Mouse (Mus musculus): ENCODE results near the gene Aldh1a2. TPM values are rescaled to one million over a fixed set of nuclear protein-coding genes. Genes with fewer than 3 reads are reported as not detected.

Gene Aldh1a2
- total RNA-seq, 1 experiment from 2014 or later: not detected

DNA sequence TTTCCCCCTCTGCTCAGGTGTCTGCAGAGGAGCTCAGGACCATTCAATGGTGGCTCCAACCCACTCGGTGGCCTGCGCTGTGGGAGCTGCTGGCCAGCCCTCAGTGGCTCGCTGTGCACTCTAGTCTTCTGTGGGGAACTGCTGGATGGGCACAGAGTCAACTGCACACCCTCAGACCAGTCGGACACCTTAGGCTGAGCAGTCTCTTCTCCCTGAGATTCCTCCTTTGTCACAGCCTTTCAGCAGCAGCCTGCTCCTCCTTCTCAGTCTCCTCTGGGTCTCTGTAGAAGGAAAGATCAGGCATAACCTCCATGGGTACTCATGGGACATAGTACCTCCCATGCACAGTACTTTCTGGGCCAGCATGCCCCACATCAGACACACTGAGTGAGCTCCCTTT lies 63.2 kb downstream of the Aldh1a2 start:
- ATAC-seq (ENCODE audit: extremely low read depth, insufficient number of reproducible peaks, low FRiP score, poor library complexity, severe bottlenecking): no peak

DNA sequence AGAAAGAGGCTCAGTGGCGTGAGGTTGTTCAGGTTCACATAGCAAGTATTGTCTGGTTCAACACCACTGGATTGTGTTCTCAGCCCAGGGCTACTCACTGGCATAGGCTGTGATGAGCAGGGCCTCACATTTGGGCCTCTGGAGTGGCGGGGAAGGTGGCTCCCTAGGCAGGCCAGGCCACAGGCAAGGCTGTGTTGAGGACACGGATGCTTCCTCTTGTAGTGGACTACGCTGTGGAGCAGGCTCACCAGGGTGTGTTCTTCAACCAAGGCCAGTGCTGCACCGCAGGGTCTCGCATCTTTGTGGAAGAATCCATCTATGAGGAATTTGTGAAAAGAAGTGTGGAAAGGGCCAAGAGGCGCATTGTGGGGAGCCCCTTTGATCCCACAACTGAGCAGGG lies 67.6 kb downstream of the Aldh1a2 start:
- no peak for ATAC-seq (ENCODE audit: extremely low read depth, insufficient number of reproducible peaks, low FRiP score, poor library complexity, severe bottlenecking)

DNA sequence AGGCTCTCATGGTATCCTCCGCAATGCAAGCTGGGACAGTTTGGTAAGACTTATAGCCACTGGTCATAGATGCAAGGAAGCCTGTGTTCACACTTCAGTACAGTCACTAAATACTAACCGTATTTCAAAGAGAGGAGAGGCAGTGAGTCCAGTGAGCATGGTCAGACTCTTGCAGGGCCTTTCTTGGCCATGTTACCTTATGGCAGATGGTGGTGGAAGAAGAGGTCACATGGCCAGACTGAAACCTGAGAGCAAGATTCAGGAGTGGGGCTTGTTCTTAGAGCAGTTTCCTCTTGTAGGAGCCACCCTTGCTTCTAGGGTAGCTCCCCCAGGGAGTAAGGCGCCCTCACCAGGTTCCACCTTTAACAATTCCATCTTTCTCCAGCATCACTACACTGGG lies 69.6 kb downstream of the Aldh1a2 start:
- no peak for ATAC-seq (ENCODE audit: extremely low read depth, insufficient number of reproducible peaks, low FRiP score, poor library complexity, severe bottlenecking)

DNA sequence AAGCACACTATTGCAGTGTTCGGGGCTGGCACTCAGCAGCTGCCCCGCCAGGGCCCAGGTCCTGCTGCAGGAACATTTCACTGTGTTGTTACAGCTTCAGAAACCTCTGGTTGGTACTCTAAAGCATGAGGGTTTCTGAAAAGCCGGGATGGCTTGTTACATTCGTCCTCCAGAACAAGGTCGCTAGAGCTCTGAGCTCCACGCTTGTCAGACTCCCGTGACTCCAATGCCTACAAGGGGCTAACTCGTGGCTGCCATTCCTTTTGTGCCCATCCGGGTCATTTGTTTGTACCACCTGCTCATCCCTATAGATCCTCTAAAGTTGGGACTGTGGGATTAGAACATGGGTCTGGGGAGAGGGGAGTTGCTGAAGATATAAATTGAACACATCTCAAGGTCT lies 70.8 kb downstream of the Aldh1a2 start:
- no peak for ATAC-seq (ENCODE audit: extremely low read depth, insufficient number of reproducible peaks, low FRiP score, poor library complexity, severe bottlenecking)

DNA sequence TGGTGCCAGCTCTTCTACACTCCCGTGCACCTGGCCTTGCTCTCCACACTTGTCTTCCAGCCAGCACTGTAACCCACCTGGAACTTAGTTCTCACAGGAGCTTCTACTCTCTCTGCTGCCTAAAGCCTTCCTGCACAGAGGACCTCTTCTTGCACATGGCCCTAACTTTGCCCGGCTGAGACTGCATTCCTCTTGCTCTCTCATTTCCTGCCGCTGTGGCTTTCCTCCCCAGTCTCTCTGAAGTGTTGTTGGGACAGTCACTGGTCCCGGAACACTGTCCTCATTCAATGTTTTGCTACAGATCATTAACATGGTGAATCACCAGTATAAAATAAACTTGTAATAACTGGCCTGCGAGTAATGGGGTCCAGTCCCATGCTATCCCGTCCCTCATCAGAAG lies 73.1 kb downstream of the Aldh1a2 start:
- ATAC-seq (ENCODE audit: extremely low read depth, insufficient number of reproducible peaks, low FRiP score, poor library complexity, severe bottlenecking): no peak

DNA sequence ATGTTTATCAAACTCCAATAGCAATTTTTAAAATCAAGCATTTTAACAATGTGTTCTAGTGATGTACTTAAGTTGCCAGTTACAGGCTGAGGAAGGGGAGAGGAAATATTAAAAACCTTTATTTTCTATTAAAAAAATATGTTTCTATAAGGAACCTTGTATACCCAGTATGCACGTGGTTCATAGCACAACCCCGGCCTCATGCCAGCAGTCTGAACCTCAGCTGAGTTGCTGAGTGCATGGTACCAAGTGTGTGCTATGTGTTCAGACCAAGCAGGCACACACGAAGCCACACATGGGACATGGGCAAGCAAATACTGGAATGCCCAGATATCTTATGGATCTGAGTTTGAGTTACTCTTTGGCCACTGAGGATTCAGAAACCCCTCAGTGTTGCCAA lies 74.2 kb downstream of the Aldh1a2 start:
- ATAC-seq (ENCODE audit: extremely low read depth, insufficient number of reproducible peaks, low FRiP score, poor library complexity, severe bottlenecking): no peak

DNA sequence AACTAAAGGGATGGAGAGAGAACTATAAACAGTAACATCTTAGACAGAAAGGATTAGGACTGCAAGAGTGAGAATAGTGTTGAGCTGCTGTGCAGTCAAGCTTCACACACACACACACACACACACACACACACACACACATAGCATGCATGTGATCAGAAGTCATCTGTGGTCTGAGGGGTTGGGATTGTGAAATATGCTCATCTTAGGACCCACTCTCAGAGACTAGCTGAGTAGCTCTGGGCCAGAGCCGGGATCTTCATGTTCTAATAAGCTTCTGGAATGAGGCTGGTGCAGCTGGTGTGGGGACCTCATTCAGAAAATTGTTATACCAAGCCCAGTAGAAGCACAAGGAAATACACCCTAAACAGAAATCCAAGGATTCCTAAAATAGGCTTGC lies 75.1 kb downstream of the Aldh1a2 start:
- ATAC-seq (ENCODE audit: extremely low read depth, insufficient number of reproducible peaks, low FRiP score, poor library complexity, severe bottlenecking): no peak

DNA sequence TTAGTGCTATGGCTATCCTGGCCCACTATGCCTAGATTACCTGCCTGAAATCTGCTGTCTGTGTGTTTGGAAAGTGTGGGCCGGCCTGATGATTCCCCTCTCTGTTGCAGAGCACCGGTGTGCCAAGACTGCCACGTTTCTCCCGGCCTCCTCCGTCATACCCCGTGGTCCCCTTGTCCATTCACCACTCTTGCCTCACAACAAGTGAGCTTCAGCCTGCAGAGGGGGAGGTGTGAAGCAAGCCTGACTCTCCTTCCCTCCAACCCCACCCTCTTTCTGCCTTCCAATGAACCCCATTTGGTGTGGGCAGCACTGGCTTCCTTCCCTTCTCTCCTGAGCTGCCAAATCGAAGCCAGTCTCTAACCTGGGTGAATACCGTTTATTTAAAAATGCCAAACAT lies 79.9 kb downstream of the Aldh1a2 start:
- no peak for ATAC-seq (ENCODE audit: extremely low read depth, insufficient number of reproducible peaks, low FRiP score, poor library complexity, severe bottlenecking)

DNA sequence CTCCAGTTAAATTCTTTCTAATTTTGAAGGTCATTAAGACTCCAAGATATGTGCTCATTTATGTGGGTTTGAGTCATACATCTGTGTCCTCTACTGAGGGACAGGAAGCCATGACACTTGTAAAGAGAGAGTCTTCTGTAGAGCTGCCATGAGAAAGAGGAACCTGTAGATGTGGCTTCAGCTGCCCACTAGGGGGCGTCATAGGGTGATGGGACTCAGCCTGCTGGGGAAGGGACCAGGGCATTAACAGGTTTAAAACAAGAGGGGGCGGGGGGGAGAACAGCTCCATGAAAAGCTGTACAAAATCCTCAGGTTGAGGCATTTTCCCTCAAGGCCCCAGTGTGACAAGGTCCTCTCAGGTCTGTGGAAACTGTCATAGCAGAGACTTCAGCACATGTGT lies 88.0 kb downstream of the Aldh1a2 start:
- ATAC-seq (ENCODE audit: extremely low read depth, insufficient number of reproducible peaks, low FRiP score, poor library complexity, severe bottlenecking): no peak

DNA sequence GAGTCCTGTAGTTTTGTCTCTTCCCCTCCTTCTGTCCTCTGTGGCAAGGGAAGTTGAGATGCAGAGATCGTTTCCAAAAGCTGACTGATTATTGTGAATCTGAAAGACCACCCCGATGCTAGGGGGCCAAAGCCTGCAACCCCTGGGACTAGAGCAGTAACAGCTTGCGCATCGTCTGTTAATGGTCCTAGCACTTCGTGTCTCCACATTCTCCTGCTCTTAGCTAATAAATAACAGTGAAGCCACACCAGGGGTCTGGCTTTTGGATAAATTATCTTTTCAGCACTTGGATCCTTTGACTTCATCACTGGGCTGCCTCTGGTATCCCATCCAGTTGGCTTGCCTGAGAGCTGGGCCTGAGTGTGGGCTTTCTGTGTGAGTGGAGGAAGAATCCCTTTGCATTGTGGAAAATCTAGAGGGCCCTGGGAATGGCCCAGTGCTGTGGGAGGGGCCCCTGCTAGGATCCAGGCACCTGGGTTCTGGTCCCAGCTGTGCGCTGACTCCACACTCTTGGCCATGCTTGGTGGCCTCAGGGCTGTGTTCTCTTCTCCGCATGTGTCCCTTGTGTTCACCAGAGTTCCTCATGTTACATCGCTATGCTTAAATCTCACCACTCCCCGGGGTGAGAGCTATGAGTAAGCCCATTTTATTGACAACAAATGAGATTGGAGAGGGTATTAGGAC lies 91.7 kb downstream of the Aldh1a2 start:
- ATAC-seq (ENCODE audit: extremely low read depth, insufficient number of reproducible peaks, low FRiP score, poor library complexity, severe bottlenecking): no peak

DNA sequence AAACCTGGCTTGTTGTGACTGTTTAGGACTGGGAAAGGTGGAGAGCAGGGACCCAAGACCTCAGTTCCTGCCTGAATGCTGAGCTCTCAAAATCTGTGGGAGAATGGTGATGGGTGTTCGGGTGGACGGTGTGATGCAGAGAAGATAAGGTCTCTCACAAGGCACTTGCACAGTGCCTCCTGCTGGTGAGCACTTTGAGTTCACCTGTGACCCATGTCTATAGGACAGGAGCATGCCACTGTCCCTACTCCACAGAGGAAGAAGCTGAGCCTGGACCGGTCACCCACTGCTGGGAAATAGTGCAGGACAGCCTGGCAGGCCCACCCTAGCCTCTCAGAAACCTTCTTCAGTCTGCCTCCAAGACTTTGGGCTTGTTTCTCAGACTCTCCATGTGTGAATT lies 100.4 kb downstream of the Aldh1a2 start:
- no peak for ATAC-seq (ENCODE audit: extremely low read depth, insufficient number of reproducible peaks, low FRiP score, poor library complexity, severe bottlenecking)

DNA sequence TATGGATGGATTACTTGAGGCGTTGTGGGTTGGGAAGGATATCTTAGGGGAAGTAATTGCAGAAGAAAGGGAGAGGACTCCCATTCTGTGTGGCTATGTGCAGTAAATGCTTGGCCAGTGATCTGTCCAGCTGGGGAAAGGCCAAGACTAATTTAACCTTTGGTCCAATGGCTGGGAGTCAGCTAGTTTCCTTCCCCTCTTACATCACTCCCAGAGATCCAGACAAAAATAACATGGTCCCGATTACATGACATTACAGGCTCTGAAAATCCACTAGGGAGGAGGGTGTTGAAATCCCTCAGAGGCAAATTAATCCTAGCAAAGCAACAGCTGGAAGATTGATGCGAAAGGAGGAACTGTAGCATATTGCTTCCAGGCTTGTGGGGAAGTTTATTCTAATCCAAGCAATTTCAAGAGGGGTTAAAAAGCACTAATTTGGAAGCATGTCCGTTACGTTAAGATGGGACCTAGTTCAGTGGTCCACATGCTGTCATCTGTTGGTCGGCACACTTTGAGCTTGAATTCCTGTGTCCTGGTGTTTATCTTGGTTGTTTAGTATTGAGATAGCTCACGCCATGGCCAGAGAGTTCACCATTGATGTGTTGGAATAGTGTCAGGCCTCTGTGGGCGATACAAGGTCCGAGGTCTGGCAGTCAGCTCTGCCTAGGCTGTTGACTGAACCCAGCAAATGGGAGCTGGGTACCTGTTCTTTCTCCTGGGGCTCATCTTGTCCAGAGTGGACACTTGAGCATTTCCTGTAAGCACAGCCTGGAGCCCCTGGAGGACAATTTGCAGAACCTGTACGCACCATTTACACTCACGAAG lies 101.7 kb downstream of the Aldh1a2 start:
- no peak for ATAC-seq (ENCODE audit: extremely low read depth, insufficient number of reproducible peaks, low FRiP score, poor library complexity, severe bottlenecking)

DNA sequence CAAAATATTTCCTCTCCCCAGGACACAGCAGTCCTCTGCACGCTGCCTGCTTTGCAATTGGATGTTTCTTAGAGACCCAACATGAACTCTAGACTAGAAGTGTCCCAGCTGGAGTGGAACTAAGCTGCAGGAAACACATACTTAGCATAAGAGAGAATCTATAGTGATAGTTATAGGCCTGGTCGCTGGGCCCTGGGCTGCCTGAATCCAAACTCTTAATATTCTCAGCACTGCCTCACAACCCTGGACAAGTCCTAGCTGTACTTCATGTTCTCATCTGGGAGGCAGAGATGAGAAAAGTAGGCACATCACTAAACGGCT lies 102.3 kb downstream of the Aldh1a2 start:
- no peak for ATAC-seq (ENCODE audit: extremely low read depth, insufficient number of reproducible peaks, low FRiP score, poor library complexity, severe bottlenecking)

DNA sequence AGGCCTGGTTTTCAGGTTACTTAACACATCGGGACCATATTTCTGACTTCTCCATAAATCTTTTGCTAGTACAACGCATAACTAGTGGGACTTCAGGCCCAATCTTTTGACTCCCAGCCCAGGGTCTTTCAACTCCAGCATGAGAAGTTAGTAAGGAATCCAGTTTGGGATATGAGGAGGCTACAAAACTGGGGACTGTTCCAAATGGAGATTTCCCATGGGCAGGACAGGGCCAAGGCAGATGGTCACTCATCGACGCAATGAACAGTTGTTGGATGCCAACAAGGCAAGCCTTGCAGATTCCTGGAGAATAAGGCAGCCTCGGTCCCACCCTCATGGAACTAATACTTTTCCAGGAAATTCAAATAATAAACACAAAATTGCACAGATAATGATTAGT lies 104.2 kb downstream of the Aldh1a2 start:
- ATAC-seq (ENCODE audit: extremely low read depth, insufficient number of reproducible peaks, low FRiP score, poor library complexity, severe bottlenecking): no peak

DNA sequence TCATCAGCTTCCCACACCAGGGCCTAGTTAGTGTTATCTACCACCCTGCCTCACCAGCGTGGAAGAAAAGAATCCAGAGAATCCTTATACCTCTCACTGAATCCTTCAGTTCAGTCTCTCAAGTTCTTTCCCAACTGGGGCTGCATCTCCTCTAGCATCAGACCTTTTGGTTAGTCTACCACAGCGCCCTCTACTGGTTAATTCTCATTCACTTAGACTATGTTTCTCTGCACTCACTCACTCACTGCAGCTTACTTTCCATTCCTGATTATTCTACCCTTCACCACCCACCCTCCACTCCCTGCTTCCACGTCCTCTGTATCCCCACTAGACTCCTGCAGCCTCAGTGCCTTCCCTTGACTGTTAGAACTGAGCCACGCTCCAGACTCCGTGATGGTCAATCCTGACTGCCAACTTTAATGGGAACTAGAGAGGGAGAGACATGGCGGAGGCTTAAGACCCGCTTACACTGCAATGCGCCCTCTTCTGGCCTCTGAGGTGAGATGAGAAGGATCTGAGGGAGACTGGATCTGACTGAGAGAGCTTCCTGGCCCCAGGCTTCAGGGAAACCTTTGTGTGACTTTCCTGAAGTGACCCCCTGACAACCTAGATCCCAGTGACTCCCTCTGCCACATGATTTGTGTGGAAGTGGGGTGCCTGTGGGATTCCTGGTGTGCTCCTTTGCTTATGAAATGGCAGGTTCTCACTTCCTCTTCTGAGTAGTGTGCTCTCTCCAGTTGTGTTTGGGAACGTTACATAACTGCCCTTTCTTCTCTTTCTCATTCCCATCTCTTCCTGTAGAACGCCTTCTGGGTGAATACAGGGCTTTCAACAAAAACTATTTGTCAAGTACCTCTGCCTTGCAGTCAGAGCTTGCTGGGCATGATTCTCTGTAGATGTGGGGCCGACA lies 104.9 kb downstream of the Aldh1a2 start:
- no peak for ATAC-seq (ENCODE audit: extremely low read depth, insufficient number of reproducible peaks, low FRiP score, poor library complexity, severe bottlenecking)

DNA sequence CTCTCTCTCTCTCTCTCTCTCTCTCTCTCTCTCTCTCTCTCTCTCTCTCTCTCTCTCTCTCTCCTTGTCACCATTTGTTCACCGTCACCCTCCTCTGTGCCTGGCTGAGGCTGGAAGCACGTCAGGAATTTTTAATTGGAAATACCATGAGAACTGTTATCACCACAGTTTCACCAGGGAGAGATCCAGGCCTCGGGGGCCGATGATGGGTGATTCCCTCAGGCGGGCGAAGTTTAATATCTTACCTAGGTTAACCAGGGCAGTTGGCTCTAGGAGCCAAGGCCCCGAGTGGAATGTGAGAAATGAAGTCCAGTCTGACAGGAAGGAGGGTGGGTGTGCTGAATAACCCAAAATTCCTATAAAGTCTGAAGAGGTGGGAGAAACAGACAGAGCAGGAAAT lies 105.8 kb downstream of the Aldh1a2 start:
- no peak for ATAC-seq (ENCODE audit: extremely low read depth, insufficient number of reproducible peaks, low FRiP score, poor library complexity, severe bottlenecking)

DNA sequence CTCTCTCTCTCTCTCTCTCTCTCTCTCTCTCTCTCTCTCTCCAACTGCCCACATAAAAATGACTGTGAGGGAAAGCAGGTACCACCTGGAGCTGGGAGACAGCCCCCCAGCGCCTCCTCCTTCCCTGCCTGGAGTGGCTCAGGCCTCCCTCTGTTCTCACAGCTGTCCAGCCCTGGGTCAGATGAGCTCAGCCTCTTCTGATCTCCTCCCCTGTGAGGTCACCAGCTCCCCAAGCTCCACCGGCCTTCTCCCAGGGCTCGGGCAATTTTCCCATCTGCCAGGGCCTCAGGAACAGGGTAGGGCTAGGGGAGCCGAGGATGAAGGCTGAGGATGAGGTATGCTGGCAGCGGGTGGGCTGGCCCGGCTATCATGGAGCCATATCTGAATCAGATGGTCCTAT lies 106.3 kb downstream of the Aldh1a2 start:
- no peak for ATAC-seq (ENCODE audit: extremely low read depth, insufficient number of reproducible peaks, low FRiP score, poor library complexity, severe bottlenecking)

DNA sequence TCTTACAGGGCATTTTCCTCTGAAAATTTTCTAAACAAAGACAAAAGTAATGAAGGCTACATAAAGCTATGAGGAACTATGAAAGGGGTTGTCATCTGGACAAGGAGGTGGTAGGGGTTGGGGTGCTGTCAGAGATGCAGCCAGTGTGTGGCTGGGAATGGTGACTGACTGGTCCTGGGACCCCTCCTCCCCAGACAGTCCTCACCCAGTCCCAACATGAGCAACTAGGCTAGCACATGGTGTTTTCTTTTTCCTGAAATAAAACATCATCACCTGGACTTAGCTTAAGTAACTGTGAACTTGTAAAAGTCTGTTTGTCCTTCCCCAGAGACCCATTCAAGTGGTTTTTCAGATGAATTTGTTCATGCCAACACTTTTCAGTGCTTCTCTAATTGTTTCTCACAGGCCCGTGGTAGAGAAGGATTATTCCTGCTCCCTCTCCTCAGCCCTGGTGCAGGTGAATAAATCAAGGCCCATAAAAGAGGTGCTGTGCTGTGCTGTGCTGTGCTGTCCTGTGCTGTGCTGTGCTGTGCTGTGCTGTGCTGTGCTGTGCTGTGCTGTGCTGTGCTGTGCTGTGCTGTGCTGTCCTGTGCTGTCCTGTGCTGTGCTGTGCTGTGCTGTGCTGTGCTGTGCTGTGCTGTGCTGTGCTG lies 107.8 kb downstream of the Aldh1a2 start:
- ATAC-seq (ENCODE audit: extremely low read depth, insufficient number of reproducible peaks, low FRiP score, poor library complexity, severe bottlenecking): no peak

DNA sequence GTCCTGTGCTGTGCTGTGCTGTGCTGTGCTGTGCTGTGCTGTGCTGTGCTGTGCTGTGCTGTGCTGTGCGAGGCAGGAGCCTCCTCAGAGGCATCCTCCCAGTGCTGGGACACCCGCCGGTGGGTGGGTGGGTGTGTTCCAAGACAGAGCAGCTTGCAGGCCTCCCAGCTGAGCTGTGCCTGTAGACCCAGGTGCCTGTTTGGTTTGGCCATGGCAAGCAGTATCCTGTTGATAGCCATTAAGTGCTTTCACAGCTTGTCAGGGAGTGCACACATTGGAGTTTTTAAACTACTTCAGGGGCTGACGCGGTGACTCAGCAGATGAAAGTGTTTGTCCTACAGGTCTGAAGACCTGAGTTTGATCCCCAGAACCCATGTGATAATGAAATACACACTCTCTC lies 108.5 kb downstream of the Aldh1a2 start:
- no peak for ATAC-seq (ENCODE audit: extremely low read depth, insufficient number of reproducible peaks, low FRiP score, poor library complexity, severe bottlenecking)

All from neutrophil, adult 5-6 weeks (primary cell).